Mouse (Mus musculus) forebrain, embryonic 16.5 days (tissue): Measurements from ENCODE around the gene Cap2. TPM values are rescaled to one million over a fixed set of nuclear protein-coding genes. Genes with fewer than 3 reads are reported as not detected.

Experiments used
- ATAC-seq: fragments of 200-750 bp; cut with Nextera tagmentation; 2 replicates; pipeline ENCODE4 v1.8.0; 2017; ENCODE audit warnings: mild to moderate bottlenecking, moderate library complexity
- H3K27ac ChIP-seq: fragments of 300-500 bp; sonication (generic); 2 replicates; pipeline ENCODE4 v1.5.1; 2014; ENCODE audit warnings: low read length, control low read depth
- H3K27me3 ChIP-seq: fragments of 300-500 bp; sonication (generic); replicated peaks from 2 replicates; pipeline ENCODE4 v1.6.1; 2014; ENCODE audit warnings: low read length; ENCODE audit not compliant: control insufficient read depth, insufficient read depth
- H3K36me3 ChIP-seq: fragments of 300-500 bp; sonication (generic); 2 replicates; pipeline ENCODE4 v1.6.1; 2014; ENCODE audit not compliant: control insufficient read depth, insufficient read depth
- H3K4me1 ChIP-seq: fragments of 300-500 bp; sonication (generic); replicated peaks from 2 replicates; pipeline ENCODE4 v1.6.1; 2014; ENCODE audit warnings: low read length; ENCODE audit not compliant: control insufficient read depth, insufficient read depth
- H3K4me2 ChIP-seq: fragments of 300-500 bp; sonication (generic); 2 replicates; pipeline ENCODE4 v1.6.1; 2014; ENCODE audit warnings: mild to moderate bottlenecking, low read length, control low read depth
- H3K4me3 ChIP-seq: fragments of 300-500 bp; sonication (generic); replicated peaks from 2 replicates; pipeline ENCODE4 v1.5.1; 2014; ENCODE audit warnings: mild to moderate bottlenecking, low read length, control low read depth
- H3K9ac ChIP-seq: fragments of 300-500 bp; sonication (generic); replicated peaks from 2 replicates; pipeline ENCODE4 v1.6.1; 2014; ENCODE audit warnings: low read depth, low read length, control low read depth
- H3K9me3 ChIP-seq: fragments of 300-500 bp; sonication (generic); 2 replicates; pipeline ENCODE4 v1.6.1; 2016; ENCODE audit warnings: low read length; ENCODE audit not compliant: control insufficient read depth
- WGBS: fragments of 180-500 bp; shearing (Covaris S2); extraction: QIAGEN DNeasy Blood & Tissue Kit; methylation state at CpG from one replicate; pipeline ENCODE4 v1.1.7; 2014; 5-methylcytosine and 5-hydroxymethylcytosine counted together
- polyA plus RNA-seq: library from polyadenylated mRNA; unstranded; fragments of >200 nt; fragmentation: Nextera tagmentation; extraction: Ambion mirVana; gene quantifications from 2 replicates; pipeline ENCODE4 v1.2.1, GENCODE M21; 2015

The Cap2 gene
- polyA plus RNA-seq, 1 experiment from 2014 or later: 15.6 TPM

DNA sequence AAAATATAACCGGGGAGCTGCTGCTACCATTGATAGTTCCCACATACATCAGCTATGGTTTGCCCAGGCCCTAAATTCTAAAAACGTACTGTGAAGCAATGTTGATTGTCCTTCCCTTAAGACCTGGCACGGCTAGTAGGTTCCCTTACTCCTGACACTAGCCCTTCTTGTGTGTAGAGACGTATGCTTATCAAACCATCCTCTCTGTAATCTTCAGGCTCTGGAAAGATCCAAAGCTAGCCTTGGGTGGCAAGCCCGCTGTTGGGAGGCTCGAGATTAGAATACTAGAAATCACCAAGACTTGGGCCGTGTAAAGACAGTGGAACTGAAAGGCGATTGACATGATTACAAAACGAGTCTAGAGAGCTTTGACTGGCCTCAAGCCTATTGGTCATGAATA, 168.9 kb downstream of the Cap2 start:
- ATAC-seq: no peak
- Histone ChIP-seq H3K27ac (no peak overlapping the region), H3K4me2 (peak overlapping the region; percentile 74), H3K27me3 (no peaks in the 10 kb centered on the region), H3K9ac (peak overlapping the region; percentile 89), H3K4me3 (peak overlapping the region; percentile 86), H3K9me3 (no peaks in the 10 kb centered on the region), H3K36me3 (peaks cover 12% of the 10 kb centered on the region), H3K4me1 (peaks cover 19% of the 10 kb centered on the region)
- WGBS: 64% methylated on average over 9 of the region's 9 CpGs

GRCm38 (mm10) chr13:46674601-46675000, 173.0 kb downstream of the Cap2 start:
- Histone ChIP-seq H3K4me1 (peaks cover 13% of the 10 kb centered on the region), H3K27ac (no peak overlapping the region), H3K36me3 (peaks cover 22% of the 10 kb centered on the region), H3K4me3 (no peak overlapping the region), H3K9ac (no peak overlapping the region), H3K27me3 (no peaks in the 10 kb centered on the region), H3K4me2 (no peak overlapping the region), H3K9me3 (no peaks in the 10 kb centered on the region)
- no peak for ATAC-seq
- WGBS: 79% methylated on average over 2 of the region's 2 CpGs

DNA sequence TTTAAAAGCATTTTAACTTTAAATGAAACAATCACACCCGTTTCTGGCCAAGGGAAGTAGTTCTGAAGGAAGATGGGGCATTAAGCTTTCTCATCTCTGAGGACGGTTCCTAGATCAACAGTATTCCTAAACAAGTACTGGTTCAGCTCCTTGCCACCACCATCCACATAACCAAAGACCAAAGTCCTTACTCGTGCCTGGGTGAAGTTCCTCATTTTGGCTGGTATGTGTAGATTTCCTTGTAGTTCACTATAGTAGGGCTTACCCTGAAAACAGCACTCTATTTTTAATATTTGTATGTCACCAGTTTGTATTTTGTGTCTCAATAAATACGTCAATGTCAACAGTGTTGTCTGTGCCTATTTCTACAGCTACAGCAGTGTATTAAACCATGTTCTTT, 176.1 kb downstream of the Cap2 start:
- Histone ChIP-seq H3K9ac (no peak overlapping the region), H3K4me3 (no peak overlapping the region), H3K4me1 (no peaks in the 10 kb centered on the region), H3K36me3 (peaks cover 17% of the 10 kb centered on the region), H3K4me2 (no peak overlapping the region), H3K27me3 (no peaks in the 10 kb centered on the region), H3K27ac (no peak overlapping the region), H3K9me3 (no peaks in the 10 kb centered on the region)
- no peak for ATAC-seq
- WGBS: 87% methylated on average over 4 of the region's 4 CpGs

GRCm38 (mm10) chr13:46682921-46683320, 181.3 kb downstream of the Cap2 start:
- Histone ChIP-seq H3K9ac (no peak overlapping the region), H3K4me3 (no peak overlapping the region), H3K4me1 (peaks cover 3% of the 10 kb centered on the region; the same call in 1 of the 2 replicates), H3K9me3 (no peaks in the 10 kb centered on the region), H3K27ac (no peak overlapping the region), H3K4me2 (no peak overlapping the region), H3K27me3 (no peaks in the 10 kb centered on the region), H3K36me3 (peaks cover 20% of the 10 kb centered on the region)
- WGBS: 54% methylated on average over 2 of the region's 2 CpGs
- ATAC-seq: no peak

DNA sequence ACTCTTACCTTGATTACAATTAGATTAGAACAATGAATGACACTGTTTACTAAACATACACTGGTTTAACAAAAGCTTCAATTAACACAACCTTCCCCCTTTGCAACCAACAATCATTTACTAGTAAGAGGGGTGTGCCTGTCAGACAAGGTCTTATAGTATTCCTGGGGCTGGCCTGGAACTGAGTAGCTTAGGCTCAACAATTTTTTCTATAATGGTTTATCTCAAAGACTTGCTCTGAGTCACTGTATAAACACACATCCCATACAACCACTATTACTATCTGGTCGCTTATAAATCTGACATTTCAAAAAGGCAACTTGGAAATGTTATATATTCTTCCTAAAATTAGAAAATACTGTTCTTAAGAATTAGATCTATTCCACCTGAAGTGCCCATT, 181.7 kb downstream of the Cap2 start:
- H3K27me3 ChIP-seq: no peaks in the 10 kb centered on the region
- H3K27ac ChIP-seq: no peak overlapping the region
- no peak overlapping the region for H3K4me3 ChIP-seq
- H3K4me2 ChIP-seq: no peak overlapping the region
- H3K9me3 ChIP-seq: no peaks in the 10 kb centered on the region
- ATAC-seq: no peak
- H3K4me1 ChIP-seq: peaks cover 3% of the 10 kb centered on the region; the same call in 1 of the 2 replicates
- H3K9ac ChIP-seq: no peak overlapping the region
- peaks cover 19% of the 10 kb centered on the region for H3K36me3 ChIP-seq
- WGBS: 98% methylated on average over 1 of the region's 1 CpGs

- no peak for ATAC-seq
- H3K4me1 ChIP-seq: no peaks in the 10 kb centered on the region
- no peaks in the 10 kb centered on the region for H3K9me3 ChIP-seq
- no peak overlapping the region for H3K9ac ChIP-seq
- peaks cover 17% of the 10 kb centered on the region for H3K36me3 ChIP-seq
- no peak overlapping the region for H3K4me2 ChIP-seq
- no peaks in the 10 kb centered on the region for H3K27me3 ChIP-seq
- 89% methylated on average over 4 of the region's 4 CpGs for WGBS
- no peak overlapping the region for H3K27ac ChIP-seq
- H3K4me3 ChIP-seq: no peak overlapping the region
Measured at GRCm38 (mm10) chr13:46690559-46691241, 189.1 kb downstream of the Cap2 start.

- H3K36me3 ChIP-seq: peaks cover 18% of the 10 kb centered on the region
- H3K4me1 ChIP-seq: no peaks in the 10 kb centered on the region
- H3K4me3 ChIP-seq: no peak overlapping the region
- H3K27ac ChIP-seq: no peak overlapping the region
- H3K4me2 ChIP-seq: no peak overlapping the region
- ATAC-seq: no peak
- no peak overlapping the region for H3K9ac ChIP-seq
- H3K9me3 ChIP-seq: no peaks in the 10 kb centered on the region
- 24% methylated on average over 1 of the region's 1 CpGs for WGBS
- H3K27me3 ChIP-seq: no peaks in the 10 kb centered on the region
Measured at GRCm38 (mm10) chr13:46695296-46695908, 193.8 kb downstream of the Cap2 start.

- H3K4me2 ChIP-seq: no peak overlapping the region
Measured at GRCm38 (mm10) chr13:46695932-46696331, 194.3 kb downstream of the Cap2 start.

DNA sequence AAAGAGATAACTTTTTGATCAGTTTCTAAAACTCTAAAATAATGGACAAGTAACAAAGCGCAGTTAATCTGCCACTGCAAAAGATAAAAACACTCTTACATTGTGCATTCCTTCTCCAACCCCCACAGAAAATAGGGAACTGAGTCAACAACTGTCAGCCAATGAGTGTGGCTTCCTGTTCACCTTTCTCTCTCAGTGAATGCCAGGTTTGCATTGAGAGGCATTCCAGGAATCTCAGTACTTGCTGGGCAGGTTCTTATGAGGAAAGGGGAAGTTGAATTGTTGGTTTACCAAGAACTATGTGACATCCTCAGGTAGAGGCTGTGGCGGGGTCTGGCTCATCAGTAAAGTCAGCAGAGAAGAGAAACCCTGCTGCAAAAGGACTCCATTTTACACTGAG, 195.1 kb downstream of the Cap2 start:
- Histone ChIP-seq H3K4me1 (no peaks in the 10 kb centered on the region), H3K36me3 (peaks cover 19% of the 10 kb centered on the region), H3K27ac (no peak overlapping the region), H3K4me2 (no peak overlapping the region), H3K9ac (no peak overlapping the region), H3K9me3 (no peaks in the 10 kb centered on the region), H3K4me3 (no peak overlapping the region), H3K27me3 (no peaks in the 10 kb centered on the region)
- WGBS: 85% methylated on average over 2 of the region's 2 CpGs
- ATAC-seq: no peak

More at GRCm38 (mm10) chr13:46695932-46696331, 194.3 kb downstream of the Cap2 start:
- H3K9ac ChIP-seq: no peak overlapping the region
- ATAC-seq: no peak
- no peaks in the 10 kb centered on the region for H3K9me3 ChIP-seq
- no peak overlapping the region for H3K27ac ChIP-seq
- 83% methylated on average over 1 of the region's 1 CpGs for WGBS
- no peaks in the 10 kb centered on the region for H3K4me1 ChIP-seq
- peaks cover 19% of the 10 kb centered on the region for H3K36me3 ChIP-seq
- no peak overlapping the region for H3K4me3 ChIP-seq
- no peaks in the 10 kb centered on the region for H3K27me3 ChIP-seq
